Mouse (Mus musculus) natural killer cell, adult 2 months (primary cell): ENCODE measurements at regions not wholly inside any gene's neighbourhood (a gene's known extent, or its start where the extent isn't known, plus 50 kb on each side); places are given as distances from the start of the nearest gene placed in this dataset.

Experiments
- DNase-seq, 2 experiments: peaks; one replicate each; pipeline ENCODE4 v3.0.0; 2022; ENCODE audit warnings: low spot score in 2 of 2

- no peak for DNase-seq
Measured at GRCm38 (mm10) chr13:111157921-111158638, 96.7 kb upstream of the Actbl2 start.

GRCm38 (mm10) chr13:111159498-111159897 is 95.3 kb upstream of the Actbl2 start:
- no peak for DNase-seq

- DNase-seq: no peak
Measured at GRCm38 (mm10) chr13:111165538-111165937, 89.3 kb upstream of the Actbl2 start.

GRCm38 (mm10) chr13:111170269-111171165 is 84.3 kb upstream of the Actbl2 start:
- DNase-seq: no peak

GRCm38 (mm10) chr13:111179186-111179585 is 75.6 kb upstream of the Actbl2 start:
- no peak for DNase-seq

- no peak for DNase-seq
Measured at GRCm38 (mm10) chr13:111183293-111183692, 71.5 kb upstream of the Actbl2 start.

- DNase-seq: no peak
Measured at GRCm38 (mm10) chr13:111185799-111186198, 69.0 kb upstream of the Actbl2 start.

GRCm38 (mm10) chr13:111186833-111187232 is 68.0 kb upstream of the Actbl2 start:
- DNase-seq: no peak

GRCm38 (mm10) chr13:111193919-111194318 is 60.9 kb upstream of the Actbl2 start:
- DNase-seq: no peak

- DNase-seq: no peak
Measured at GRCm38 (mm10) chr13:111194337-111194736, 60.5 kb upstream of the Actbl2 start.

GRCm38 (mm10) chr13:111201532-111201931 is 53.3 kb upstream of the Actbl2 start:
- no peak for DNase-seq

GRCm38 (mm10) chr13:111204580-111205285 is 50.1 kb upstream of the Actbl2 start:
- DNase-seq: no peak
